Mouse (Mus musculus) layer of hippocampus, adult 9-11 months (tissue): Measurements from ENCODE around the gene Hsd17b12.

Experiments
- DNase-seq: peaks from one replicate; pipeline ENCODE4 v3.0.0; 2022

The Hsd17b12 gene

DNA sequence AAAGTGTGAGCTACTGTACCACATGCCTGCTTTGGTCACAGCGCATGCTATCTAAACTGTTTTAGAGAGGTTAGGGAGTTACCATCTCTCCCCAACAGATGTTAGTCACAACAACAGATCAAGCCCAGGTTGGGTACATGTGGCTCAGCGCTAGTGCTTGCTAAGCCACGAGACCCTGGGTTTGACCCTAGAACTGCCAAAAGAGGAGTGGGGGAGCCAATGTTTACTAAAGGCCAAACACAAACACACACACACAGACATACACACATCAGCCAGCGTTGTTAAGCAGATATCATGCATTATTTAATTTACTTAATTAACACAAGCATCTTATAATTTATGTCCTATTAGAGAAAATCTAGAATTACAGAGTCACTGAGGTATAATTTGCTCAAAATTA, 155.8 kb downstream of the Hsd17b12 start:
- DNase-seq = no peak

DNA sequence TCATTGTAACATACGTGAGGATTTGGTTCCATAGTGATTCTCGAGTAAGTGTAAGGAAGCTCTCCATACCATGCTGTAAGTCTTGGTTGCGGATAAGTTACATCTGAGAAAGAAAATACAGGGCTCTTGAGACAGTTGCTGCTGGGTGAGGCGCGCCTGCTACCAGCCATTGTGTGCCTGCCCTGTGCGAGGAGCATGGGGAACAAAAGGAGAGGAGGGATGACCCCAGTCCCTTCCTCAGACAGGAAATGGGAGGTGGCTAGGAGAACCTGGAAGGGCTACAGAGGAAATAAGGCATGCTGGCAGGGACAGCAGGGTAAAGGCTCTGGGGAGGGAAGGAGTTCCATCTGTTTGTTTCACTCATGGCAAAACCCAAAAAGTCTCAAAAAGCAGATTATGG, 156.4 kb downstream of the Hsd17b12 start:
- no peak for DNase-seq

DNA sequence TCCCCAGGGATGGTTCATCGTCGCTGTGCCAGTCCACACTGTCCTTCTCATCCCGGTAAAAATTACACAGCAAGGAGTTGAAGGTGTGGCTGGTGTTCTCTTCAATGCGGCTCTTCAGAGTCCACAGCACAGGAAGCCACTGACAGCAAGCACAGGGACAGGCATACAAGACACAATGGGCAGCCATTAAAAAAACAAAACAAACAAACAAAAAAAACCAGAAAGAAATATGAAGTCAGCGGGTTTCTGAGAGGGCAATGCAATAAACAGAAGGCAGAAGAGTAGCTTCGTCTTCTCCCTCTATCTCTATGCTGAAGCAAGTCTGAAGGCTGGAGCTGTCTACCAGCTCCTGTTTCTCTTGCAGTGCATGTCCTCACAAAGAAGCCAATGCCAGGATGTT, 161.5 kb downstream of the Hsd17b12 start, which contains the start of gene Gm27027:
Gm27027 (minus strand) TSS at position 101 of the 400 bp plus-strand sequence.
- DNase-seq = no peak

DNA sequence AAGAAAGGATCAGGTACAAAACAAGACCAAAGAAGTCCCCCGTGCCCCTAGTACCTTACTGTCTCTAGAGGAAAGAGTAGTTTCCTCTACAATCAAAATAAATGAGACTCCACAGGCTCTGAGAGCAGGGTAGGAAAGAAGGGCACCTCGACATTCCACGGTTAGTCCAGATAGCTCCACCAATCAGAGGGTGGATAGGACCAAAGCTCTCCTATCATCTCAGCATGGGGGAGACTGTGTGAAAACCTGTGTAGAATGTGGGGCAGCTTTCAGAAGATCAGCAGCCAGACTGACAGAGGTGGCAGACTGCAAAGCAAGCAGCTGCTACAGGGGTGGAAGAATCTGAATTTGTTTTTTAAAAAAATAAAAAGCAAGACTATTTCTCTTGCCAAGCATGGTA, 165.0 kb downstream of the Hsd17b12 start:
- DNase-seq = no peak

DNA sequence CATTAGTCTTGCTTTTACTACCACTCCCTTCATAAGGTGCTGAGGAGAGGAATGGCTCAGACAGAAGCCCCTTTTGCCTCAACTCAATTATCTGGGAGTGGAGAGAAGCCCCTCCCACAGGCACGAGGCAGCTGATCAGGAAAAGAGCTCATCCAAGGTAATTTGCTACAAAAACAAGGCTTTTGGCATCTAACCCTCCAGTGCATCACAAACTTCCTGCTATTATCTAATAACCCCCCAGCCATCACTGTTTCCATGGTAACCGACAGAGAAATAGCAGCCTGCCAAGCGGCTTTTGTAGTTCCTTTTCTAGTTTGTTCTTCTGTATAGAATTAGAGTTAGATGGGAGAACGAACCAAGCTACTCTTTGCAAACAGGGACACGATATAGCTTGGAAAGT, 165.5 kb downstream of the Hsd17b12 start:
- DNase-seq = peak; percentile 71

DNA sequence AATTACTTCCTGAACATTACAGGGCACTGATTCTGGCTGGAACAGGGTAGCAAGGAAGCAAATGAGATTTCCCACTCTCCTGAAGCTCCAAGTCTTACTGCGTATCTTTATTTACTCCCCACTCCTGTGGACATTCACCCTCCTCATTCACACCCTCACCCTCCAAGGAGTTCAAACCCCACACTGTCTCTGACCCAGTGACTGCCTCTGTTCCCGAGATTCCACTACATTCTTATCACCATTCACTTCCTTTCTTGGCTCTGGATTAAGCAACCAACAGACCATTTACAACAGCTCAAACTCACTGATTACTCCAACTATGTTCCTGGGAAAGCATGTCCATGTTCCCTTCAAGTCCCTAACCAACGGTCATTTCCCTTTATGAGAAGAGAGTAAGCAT, 166.4 kb downstream of the Hsd17b12 start:
- DNase-seq = no peak

DNA sequence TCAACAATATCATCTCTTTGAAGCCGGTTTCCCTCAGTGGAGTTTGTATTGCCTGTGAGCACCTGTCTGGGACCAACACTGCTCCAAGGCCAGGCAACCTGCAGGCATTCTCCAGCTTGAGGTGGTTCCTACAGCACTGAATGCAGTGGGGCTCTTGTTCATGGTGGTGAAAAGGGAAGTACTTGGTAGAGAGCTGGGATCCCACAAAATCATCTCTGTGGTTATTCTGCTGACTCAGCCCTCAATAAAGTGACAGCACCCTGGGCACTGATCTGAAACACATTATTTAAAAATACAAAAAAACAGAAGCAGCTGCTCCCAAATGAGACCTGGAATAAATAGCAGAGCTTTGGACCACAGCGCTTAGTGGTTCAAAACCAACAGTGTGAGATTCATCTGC, 169.3 kb downstream of the Hsd17b12 start:
- no peak for DNase-seq
